Mouse (Mus musculus): ENCODE results near the gene Sbk1.
"Not testable (repeated sequence)": the region's sequence is repeated elsewhere in the genome, so short reads cannot be mapped to it uniquely, and the experiment has no call there.

Gene Sbk1

GRCm38 (mm10) chr7:126287493-126288103 lies 15.2 kb downstream of the Sbk1 start:
- in situ Hi-C loops (cut with MboI, MseI): no loop called here

GRCm38 (mm10) chr7:126288104-126288497 lies 15.7 kb downstream of the Sbk1 start:
- in situ Hi-C loops (cut with MboI, MseI): no loop called here

- in situ Hi-C loops (cut with MboI, MseI): no loop called here
These were observed 16.2 kb downstream of the Sbk1 start for GRCm38 (mm10) chr7:126288571-126289091.

GRCm38 (mm10) chr7:126289371-126289770 lies 17.0 kb downstream of the Sbk1 start:
- in situ Hi-C loops (cut with MboI, MseI): no loop called here

- in situ Hi-C loops (cut with MboI, MseI): no loop called here
These were observed 17.5 kb downstream of the Sbk1 start for GRCm38 (mm10) chr7:126289956-126290355.

- in situ Hi-C loops (cut with MboI, MseI): no loop called here
These were observed 19.5 kb downstream of the Sbk1 start for GRCm38 (mm10) chr7:126291681-126292545.

GRCm38 (mm10) chr7:126293091-126293490 lies 20.7 kb downstream of the Sbk1 start:
- in situ Hi-C loops (cut with MboI, MseI): no loop called here

GRCm38 (mm10) chr7:126297579-126298460 lies 25.4 kb downstream of the Sbk1 start:
- in situ Hi-C loops (cut with MboI, MseI): no loop called here

GRCm38 (mm10) chr7:126298856-126299255 lies 26.4 kb downstream of the Sbk1 start:
- in situ Hi-C loops (cut with MboI, MseI): no loop called here

- in situ Hi-C loops (cut with MboI, MseI): loop anchor here (5.0 kb wide), 1 partner anchor 40 kb away; no protein-coding TSS in a partner anchor
These were observed 29.4 kb downstream of the Sbk1 start for GRCm38 (mm10) chr7:126301831-126302230.

GRCm38 (mm10) chr7:126311822-126312221 lies 39.4 kb downstream of the Sbk1 start:
- in situ Hi-C loops (cut with MboI, MseI): loop anchor here (10.0 kb wide), 1 partner anchor 293 kb away; no protein-coding TSS in a partner anchor

GRCm38 (mm10) chr7:126313309-126313708 lies 40.9 kb downstream of the Sbk1 start:
- in situ Hi-C loops (cut with MboI, MseI): loop anchor here (10.0 kb wide), 1 partner anchor 291 kb away; no protein-coding TSS in a partner anchor

GRCm38 (mm10) chr7:126314273-126314672 lies 41.9 kb downstream of the Sbk1 start:
- in situ Hi-C loops (cut with MboI, MseI): loop anchor here (10.0 kb wide), 1 partner anchor 291 kb away; no protein-coding TSS in a partner anchor

GRCm38 (mm10) chr7:126323729-126324128 lies 51.3 kb downstream of the Sbk1 start:
- in situ Hi-C loops (cut with MboI, MseI): no loop called here

- in situ Hi-C loops (cut with MboI, MseI): no loop called here
These were observed 52.4 kb downstream of the Sbk1 start for GRCm38 (mm10) chr7:126324791-126325190.

GRCm38 (mm10) chr7:126325576-126326273 lies 53.3 kb downstream of the Sbk1 start:
- in situ Hi-C loops (cut with MboI, MseI): not testable (repeated sequence)

- in situ Hi-C loops (cut with MboI, MseI): not testable (repeated sequence)
These were observed 56.4 kb downstream of the Sbk1 start for GRCm38 (mm10) chr7:126328848-126329247.

GRCm38 (mm10) chr7:126329907-126330645 lies 57.7 kb downstream of the Sbk1 start:
- in situ Hi-C loops (cut with MboI, MseI): loop anchor here (5.0 kb wide), 1 partner anchor 37 kb away; the partner anchor contains the start of gene Lat

- in situ Hi-C loops (cut with MboI, MseI): loop anchor here (5.0 kb wide), 1 partner anchor 37 kb away; the partner anchor contains the start of gene Lat
These were observed 58.3 kb downstream of the Sbk1 start for GRCm38 (mm10) chr7:126330693-126331092.

- in situ Hi-C loops (cut with MboI, MseI): loop anchor here (5.0 kb wide), 1 partner anchor 35 kb away; the partner anchor contains the start of gene Lat
These were observed 60.3 kb downstream of the Sbk1 start for GRCm38 (mm10) chr7:126332691-126333090.
